14 mouse cellular contexts compared by ENCODE assay signal in the genomic region with DNA sequence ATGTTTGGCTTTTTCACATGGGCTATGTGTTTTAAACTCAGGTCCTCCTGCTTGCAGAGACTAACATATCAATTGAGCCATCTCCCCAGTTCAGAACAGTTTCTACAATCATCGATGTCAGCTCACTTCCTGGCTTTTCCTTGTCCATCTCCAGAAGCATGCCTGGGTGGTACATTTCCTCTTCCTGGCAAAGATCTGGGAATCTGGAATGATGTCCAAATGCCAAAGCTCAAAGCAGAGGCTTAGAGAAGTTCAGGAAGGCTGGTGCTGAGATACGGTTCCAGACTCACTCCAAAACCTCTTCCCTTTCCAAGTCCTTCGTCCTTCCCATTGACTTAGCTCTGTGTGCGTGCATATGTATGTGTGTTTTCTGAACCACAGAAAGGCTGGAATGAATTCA. TPM values are rescaled to one million over a fixed set of nuclear protein-coding genes. Genes with fewer than 3 reads are reported as not detected.
"Had no signal": no experiment of that assay in that cellular context is flagged by ENCODE, and none has a peak within 500 bp of the region (broad histone marks: within the 10 kb centered on the region; RNA-seq: fewer than 3 reads in every experiment).

No protein-coding gene starts in this region.

- H3K4me3 ChIP-seq: liver, embryonic 13.5 days; liver, embryonic 15.5 days; lung, embryonic 15.5 days; megakaryocyte, embryonic 14.5 days; midbrain, embryonic 13.5 days; midbrain, embryonic 15.5 days; neural tube, embryonic 12.5 days; stomach, embryonic 15.5 days had no signal

- H3K4me1 ChIP-seq: liver, embryonic 13.5 days; liver, embryonic 15.5 days; megakaryocyte, embryonic 14.5 days; midbrain, embryonic 13.5 days; midbrain, embryonic 15.5 days; neural tube, embryonic 12.5 days; stomach, embryonic 15.5 days had no signal

- DNase-seq: liver, embryonic 13.5 days; liver, postnatal 0 days; right cerebral cortex, postnatal 14 days; thymus, adult 2 months; thymus, postnatal 25 days; thymus, postnatal 4 days had no signal

RNA-seq across cellular contexts. Expression of gene Rgs6, which starts 59.8 kb away (rescaled TPM):
- polyA plus RNA-seq: macrophage had no signal
